Mouse (Mus musculus) liver, embryonic 11.5 days (tissue): Measurements from ENCODE around the gene Zic1. TPM values are rescaled to one million over a fixed set of nuclear protein-coding genes. Genes with fewer than 3 reads are reported as not detected.
A peak's percentile ranks its signal among the peaks of the same experiment; 100 is the strongest.

Experiments used
- ATAC-seq: fragments of 200-750 bp; cut with Nextera tagmentation; replicated peaks from 2 replicates; pipeline ENCODE4 v1.8.0; 2017; ENCODE audit warnings: moderate number of reproducible peaks, mild to moderate bottlenecking, moderate TSS enrichment, moderate library complexity; ENCODE audit not compliant: low FRiP score
- DNase-seq: peaks from one replicate; pipeline ENCODE4 v3.0.0-alpha.2; 2017; ENCODE audit warnings: low spot score
- H3K27ac ChIP-seq: fragments of 300-500 bp; sonication (generic); 2 replicates; pipeline ENCODE4 v1.5.1; 2014; ENCODE audit warnings: mild to moderate bottlenecking, low read depth, low read length, control low read depth
- H3K27me3 ChIP-seq: fragments of 300-500 bp; sonication (generic); replicated peaks from 2 replicates; pipeline ENCODE4 v1.6.1; 2014; ENCODE audit warnings: low read length, mixed read lengths; ENCODE audit not compliant: control insufficient read depth, insufficient read depth
- H3K36me3 ChIP-seq: fragments of 300-500 bp; sonication (generic); 2 replicates; pipeline ENCODE4 v1.6.1; 2014; ENCODE audit warnings: mild to moderate bottlenecking, low read length, moderate library complexity, mixed read lengths; ENCODE audit not compliant: control insufficient read depth, insufficient read depth
- H3K4me1 ChIP-seq: fragments of 300-500 bp; sonication (generic); replicated peaks from 2 replicates; pipeline ENCODE4 v1.6.1; 2014; ENCODE audit warnings: low read length, mixed read lengths; ENCODE audit not compliant: control insufficient read depth, insufficient read depth
- H3K4me2 ChIP-seq: fragments of 300-500 bp; sonication (generic); 2 replicates; pipeline ENCODE4 v1.6.1; 2014; ENCODE audit warnings: mild to moderate bottlenecking, control low read depth, moderate library complexity
- H3K4me3 ChIP-seq: fragments of 300-500 bp; sonication (generic); 2 replicates; pipeline ENCODE4 v1.5.1; 2014; ENCODE audit warnings: low read depth, low read length, control low read depth
- H3K9ac ChIP-seq: fragments of 300-500 bp; sonication (generic); 2 replicates; pipeline ENCODE4 v1.6.1; 2014; ENCODE audit warnings: low read depth, low read length, control low read depth
- H3K9me3 ChIP-seq: fragments of 300-500 bp; sonication (generic); 2 replicates; pipeline ENCODE4 v1.6.1; 2016; ENCODE audit warnings: low read length, inconsistent platforms, mixed read lengths; ENCODE audit not compliant: control insufficient read depth
- WGBS: fragments of 180-500 bp; shearing (Covaris S2); extraction: QIAGEN DNeasy Blood & Tissue Kit; methylation state at CpG from one replicate; pipeline ENCODE4 v1.1.7; 2014; 5-methylcytosine and 5-hydroxymethylcytosine counted together
- polyA plus RNA-seq: library from polyadenylated mRNA; unstranded; fragments of >200 nt; fragmentation: Nextera tagmentation; extraction: Ambion mirVana; gene quantifications from 2 replicates; pipeline ENCODE4 v1.2.1, GENCODE M21; 2014

Gene Zic1
- polyA plus RNA-seq, result 0.04 and 0.06 TPM in 2 replicates

DNA sequence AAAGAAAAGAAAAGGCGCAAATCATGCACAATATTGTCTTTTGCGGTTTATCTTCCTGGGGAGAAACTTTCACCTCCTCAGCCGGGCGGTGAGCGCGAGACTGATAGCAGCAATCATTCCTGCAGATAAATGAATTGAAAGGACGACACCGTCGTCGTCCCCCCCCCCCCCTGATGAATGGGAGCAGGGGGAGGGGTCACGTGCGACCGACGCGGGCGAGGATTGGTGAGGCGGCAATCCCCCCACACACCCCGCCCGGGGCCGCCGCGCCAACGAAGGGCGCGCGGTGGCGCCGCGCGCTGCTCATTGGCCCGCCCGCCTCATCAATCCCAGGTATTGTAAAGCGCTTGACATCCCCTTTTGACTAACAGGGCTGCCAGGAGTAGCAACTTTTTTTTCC, at the start of gene Zic1:
TSS of gene Zic1 (minus strand) at position 147 of the 400 bp plus-strand sequence.
- Histone ChIP-seq H3K4me3 (no peak within 1 kb of the TSS), H3K4me1 (no peaks in the 10 kb centered on the region; the same call in 1 of the 2 replicates), H3K27ac (no peak within 1 kb of the TSS), H3K36me3 (no peaks in the 10 kb centered on the region), H3K9me3 (no peaks in the 10 kb centered on the region), H3K27me3 (peaks cover 99% of the 10 kb centered on the region), H3K4me2 (peak within 1 kb of the TSS; percentile 26), H3K9ac (no peak within 1 kb of the TSS)
- no peak for ATAC-seq
- no peak for DNase-seq
- WGBS, result 2% methylated on average over 30 of the region's 33 CpGs

DNA sequence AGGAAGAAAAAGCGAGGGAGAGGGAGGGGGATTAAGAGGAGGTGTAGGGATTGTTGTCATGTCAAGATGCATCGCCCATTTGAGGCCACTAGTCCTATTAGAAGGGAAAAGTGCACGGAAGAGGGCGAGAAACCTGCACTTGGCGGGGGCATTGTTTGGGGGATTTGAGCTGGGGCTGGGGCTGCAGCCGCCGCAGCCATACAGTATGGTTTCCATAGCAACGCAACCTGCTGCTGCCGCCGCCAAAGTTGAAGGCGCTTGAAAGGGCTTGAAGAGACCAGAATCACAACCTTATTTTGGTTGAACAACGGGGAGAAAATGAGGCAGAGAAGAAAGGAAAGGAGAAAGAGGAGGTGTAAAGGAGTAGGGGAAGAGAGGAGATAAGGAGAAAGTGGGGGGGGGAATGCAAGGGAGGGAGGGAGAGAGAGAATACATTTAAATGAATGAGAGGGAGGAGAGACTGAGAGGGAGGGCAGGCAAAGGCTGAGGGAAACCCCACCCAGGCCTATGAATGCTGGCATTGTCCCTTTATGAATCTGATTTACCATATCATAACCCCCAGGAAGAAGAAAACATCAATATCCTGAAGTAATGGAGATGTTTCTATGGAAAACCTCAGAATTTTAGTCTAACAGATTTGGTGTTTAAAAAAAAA, 48.5 kb upstream of the Zic1 start:
- Histone ChIP-seq H3K4me1 (no peaks in the 10 kb centered on the region), H3K9me3 (no peaks in the 10 kb centered on the region), H3K4me3 (no peak overlapping the region), H3K9ac (no peak overlapping the region), H3K36me3 (no peaks in the 10 kb centered on the region), H3K4me2 (no peak overlapping the region), H3K27ac (no peak overlapping the region), H3K27me3 (peaks cover 53% of the 10 kb centered on the region)
- ATAC-seq (no peak), DNase-seq (no peak)
- WGBS, result 3% methylated on average over 12 of the region's 12 CpGs

DNA sequence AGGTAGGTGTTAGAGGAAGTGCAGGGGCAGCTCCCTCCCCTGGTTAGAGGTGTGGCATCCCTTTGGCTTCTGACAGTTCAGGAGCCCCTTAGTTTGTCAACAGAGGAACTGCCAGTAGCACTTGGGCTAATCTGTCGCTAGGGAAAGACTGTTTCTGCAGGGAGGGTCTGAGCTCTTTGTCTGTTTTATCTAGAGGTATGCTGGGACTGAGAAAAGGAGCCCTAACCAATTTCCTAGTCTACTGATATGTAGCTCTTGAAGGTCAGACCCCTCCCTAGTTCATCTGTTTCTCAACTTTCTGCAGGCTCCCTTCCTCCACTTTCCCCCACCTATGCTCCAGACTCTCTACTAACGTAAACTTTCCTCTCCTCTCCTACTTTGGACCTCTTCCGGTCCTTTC, 44.2 kb upstream of the Zic1 start:
- WGBS, result 3% methylated on average over 3 of the region's 3 CpGs
- DNase-seq (no peak), ATAC-seq (no peak)
- Histone ChIP-seq H3K9ac (no peak overlapping the region), H3K9me3 (no peaks in the 10 kb centered on the region), H3K4me1 (no peaks in the 10 kb centered on the region), H3K27ac (no peak overlapping the region), H3K27me3 (peaks cover 62% of the 10 kb centered on the region), H3K4me2 (no peak overlapping the region), H3K36me3 (no peaks in the 10 kb centered on the region), H3K4me3 (no peak overlapping the region)

DNA sequence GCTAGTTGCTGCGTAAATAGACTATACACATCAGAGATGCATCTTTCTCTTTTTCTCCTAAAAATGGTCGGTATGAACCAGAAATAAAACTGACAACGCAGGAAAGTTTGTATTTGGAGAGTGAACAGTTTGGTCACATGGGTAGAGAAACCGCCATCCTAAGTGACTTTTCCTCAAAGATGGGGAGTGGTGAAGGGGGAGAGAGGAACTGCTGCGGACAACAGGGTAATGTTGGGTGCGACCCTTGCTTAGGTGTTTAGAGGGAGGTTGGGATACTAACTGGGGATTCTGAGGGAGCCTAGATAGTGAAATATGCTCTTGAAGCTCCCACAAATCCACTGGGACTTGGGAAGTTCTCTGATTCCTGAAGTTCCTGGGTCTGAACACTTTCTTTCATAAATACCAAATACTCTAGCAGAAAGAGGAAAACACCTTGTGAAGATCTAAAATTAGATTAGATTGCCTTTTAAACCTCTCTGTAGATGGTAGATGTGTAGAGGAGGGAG, 40.7 kb upstream of the Zic1 start:
- H3K9me3 ChIP-seq, result no peaks in the 10 kb centered on the region
- DNase-seq (no peak), ATAC-seq (no peak)
- H3K9ac ChIP-seq, result no peak overlapping the region
- H3K27me3 ChIP-seq, result peaks cover 83% of the 10 kb centered on the region
- WGBS, result 1% methylated on average over 6 of the region's 6 CpGs
- no peak overlapping the region for H3K4me3 ChIP-seq
- no peak overlapping the region for H3K27ac ChIP-seq
- no peak overlapping the region for H3K4me2 ChIP-seq
- H3K4me1 ChIP-seq, result no peaks in the 10 kb centered on the region
- H3K36me3 ChIP-seq, result no peaks in the 10 kb centered on the region

DNA sequence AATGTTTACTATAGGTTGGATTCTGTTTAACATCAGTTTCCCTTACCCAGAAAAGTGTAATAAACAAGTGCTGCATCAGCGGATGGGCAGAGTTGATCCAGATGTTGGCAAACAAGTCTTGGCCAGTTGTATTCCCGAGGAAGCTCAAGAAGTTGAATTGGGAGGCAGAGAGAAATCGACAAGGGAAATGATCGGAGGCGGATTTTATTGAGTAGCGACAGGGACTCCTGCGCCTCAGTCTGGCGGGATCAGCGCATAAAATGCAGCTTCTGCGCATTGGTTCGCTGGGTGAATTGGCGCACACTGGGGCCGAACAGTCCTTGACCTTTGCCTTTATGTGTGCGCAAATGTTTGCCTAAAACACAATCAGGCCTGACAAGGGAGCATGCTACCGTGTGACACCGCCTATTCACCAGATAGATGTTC, 40.2 kb upstream of the Zic1 start:
- no peaks in the 10 kb centered on the region for H3K4me1 ChIP-seq
- no peak overlapping the region for H3K27ac ChIP-seq
- DNase-seq (no peak), ATAC-seq (no peak)
- H3K4me2 ChIP-seq, result no peak overlapping the region
- peaks cover 88% of the 10 kb centered on the region for H3K27me3 ChIP-seq
- no peaks in the 10 kb centered on the region for H3K36me3 ChIP-seq
- H3K9ac ChIP-seq, result no peak overlapping the region
- H3K4me3 ChIP-seq, result no peak overlapping the region
- no peaks in the 10 kb centered on the region for H3K9me3 ChIP-seq
- WGBS, result 1% methylated on average over 16 of the region's 16 CpGs

DNA sequence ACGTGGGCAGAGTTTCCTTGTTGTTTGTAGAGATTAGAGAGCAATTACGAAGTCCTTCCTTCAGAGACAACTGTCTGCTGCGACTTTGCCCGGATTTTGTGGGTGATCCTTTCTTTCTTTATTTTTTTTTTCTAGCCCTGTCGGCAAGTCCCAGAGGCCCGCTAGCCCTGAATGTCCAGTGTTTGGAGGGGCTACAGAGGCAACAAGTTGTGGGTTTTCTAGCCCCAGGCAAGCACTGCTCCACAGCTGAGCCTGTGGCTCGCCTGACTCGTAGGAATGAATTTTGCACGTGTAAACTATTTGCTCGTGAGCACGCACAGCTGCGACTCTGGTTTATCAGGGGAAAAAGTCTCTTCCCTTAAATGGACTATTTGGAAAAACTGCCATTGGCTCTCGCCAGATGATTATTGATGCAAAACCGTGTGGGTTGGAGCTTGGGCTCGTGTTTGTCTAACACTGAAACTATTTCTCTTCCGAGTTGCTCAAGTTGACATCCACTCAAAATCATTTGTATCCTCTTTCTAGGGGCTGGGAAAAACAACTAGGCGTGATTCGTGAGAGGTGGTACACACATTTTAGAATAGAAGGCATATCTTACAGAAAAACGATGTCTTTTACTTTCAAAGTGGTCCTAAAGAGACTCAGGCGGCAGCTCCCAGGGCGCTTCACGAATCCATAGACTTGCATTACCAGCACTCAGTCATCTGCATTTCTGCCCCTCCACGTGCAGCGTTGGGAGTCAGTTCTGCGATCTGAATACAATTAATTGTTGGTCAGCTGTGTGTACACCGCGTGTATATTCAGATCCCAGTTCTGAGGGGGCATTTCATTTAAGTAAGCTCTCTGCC, 39.5 kb upstream of the Zic1 start:
- Histone ChIP-seq H3K4me2 (no peak overlapping the region), H3K27me3 (peaks cover 89% of the 10 kb centered on the region), H3K4me1 (no peaks in the 10 kb centered on the region), H3K4me3 (no peak overlapping the region), H3K9me3 (no peaks in the 10 kb centered on the region), H3K36me3 (no peaks in the 10 kb centered on the region), H3K27ac (no peak overlapping the region), H3K9ac (no peak overlapping the region)
- DNase-seq (no peak), ATAC-seq (no peak)
- WGBS, result 2% methylated on average over 27 of the region's 27 CpGs

DNA sequence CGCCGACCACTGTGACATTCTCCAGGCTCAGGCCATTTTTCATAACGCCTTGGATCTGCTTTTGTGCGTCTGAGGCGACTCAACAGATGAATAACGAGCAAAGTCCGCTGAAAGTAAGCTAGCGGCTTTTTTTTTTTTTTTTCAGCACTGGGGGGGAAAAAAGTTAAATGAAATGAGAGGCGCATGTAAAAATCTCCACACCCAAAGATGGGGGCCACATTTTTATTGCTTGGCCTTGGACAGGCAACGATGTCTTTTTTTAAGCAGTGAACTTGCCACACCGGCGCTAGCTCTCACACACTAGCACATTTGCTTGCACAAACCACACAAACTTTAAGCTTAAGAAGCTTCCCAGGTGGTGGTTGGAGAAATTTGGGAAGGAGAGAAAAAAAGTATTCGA, 38.6 kb upstream of the Zic1 start:
- no peaks in the 10 kb centered on the region for H3K9me3 ChIP-seq

DNA sequence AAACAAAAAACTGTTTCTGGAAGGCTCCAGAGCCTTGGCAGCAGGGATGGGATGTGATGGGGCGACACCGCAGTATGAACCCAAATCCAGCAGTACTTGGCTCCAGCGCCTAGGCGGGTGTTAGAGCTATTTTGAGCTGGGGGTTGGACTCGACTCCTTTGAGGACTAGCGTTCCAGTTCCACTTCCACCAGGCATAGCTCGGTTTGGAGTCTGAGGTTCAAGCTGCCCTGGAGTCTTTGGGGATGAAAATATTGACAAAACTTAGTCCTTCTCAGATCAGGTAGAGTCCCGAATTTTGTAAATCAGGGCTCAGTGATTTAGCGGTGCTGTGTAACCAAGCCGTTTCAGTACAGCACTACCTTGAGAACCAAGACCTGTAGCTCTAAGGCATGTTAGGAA, 35.9 kb upstream of the Zic1 start:
- Histone ChIP-seq H3K4me3 (no peak overlapping the region), H3K9me3 (no peaks in the 10 kb centered on the region), H3K4me1 (no peaks in the 10 kb centered on the region), H3K27ac (no peak overlapping the region), H3K36me3 (no peaks in the 10 kb centered on the region), H3K27me3 (peaks cover 97% of the 10 kb centered on the region), H3K9ac (no peak overlapping the region), H3K4me2 (no peak overlapping the region)
- DNase-seq (no peak), ATAC-seq (no peak)
- WGBS, result 1% methylated on average over 10 of the region's 10 CpGs

More for the DNA sequence above, 38.6 kb upstream of the Zic1 start:
- no peaks in the 10 kb centered on the region for H3K36me3 ChIP-seq
- no peak overlapping the region for H3K9ac ChIP-seq
- 3% methylated on average over 13 of the region's 13 CpGs for WGBS
- H3K4me3 ChIP-seq, result no peak overlapping the region
- H3K27me3 ChIP-seq, result peaks cover 89% of the 10 kb centered on the region
- no peak for DNase-seq
- H3K4me1 ChIP-seq, result no peaks in the 10 kb centered on the region
- no peak for ATAC-seq
- H3K4me2 ChIP-seq, result no peak overlapping the region
- H3K27ac ChIP-seq, result no peak overlapping the region
